Mouse (Mus musculus): ENCODE results near the gene Eif5a. TPM values are rescaled to one million over a fixed set of nuclear protein-coding genes. Genes with fewer than 3 reads are reported as not detected.
"Not testable (repeated sequence)": the region's sequence is repeated elsewhere in the genome, so short reads cannot be mapped to it uniquely, and the experiment has no call there.

The Eif5a gene
- polyA plus RNA-seq, 1 experiment from 2014 or later = 1,129 TPM

- not testable (repeated sequence) for ATAC-seq (ENCODE audit: low FRiP score); H3K4me3 ChIP-seq; H3K27me3 ChIP-seq; H3K27ac ChIP-seq; H3K4me2 ChIP-seq; H3K9ac ChIP-seq; H3K9me3 ChIP-seq
- H3K4me1 ChIP-seq (replicated peaks) = peaks cover 51% of the 10 kb centered on the region
- WGBS = 64% methylated on average over 7 of the region's 7 CpGs
- H3K36me3 ChIP-seq = peaks cover 60% of the 10 kb centered on the region
Observed at GRCm38 (mm10) chr11:69916652-69917378, 4.9 kb downstream of the Eif5a start.

- no peaks in the 10 kb centered on the region for H3K27me3 ChIP-seq
- WGBS = 67% methylated on average over 5 of the region's 5 CpGs
- H3K36me3 ChIP-seq = peaks cover 68% of the 10 kb centered on the region
- no peak for ATAC-seq (ENCODE audit: low FRiP score)
- H3K27ac ChIP-seq = no peak overlapping the region
- H3K9ac ChIP-seq = peak overlapping the region; percentile 35; the same call in 1 of the 2 replicates
- no peak overlapping the region for H3K4me2 ChIP-seq
- peaks cover 51% of the 10 kb centered on the region for H3K4me1 ChIP-seq (replicated peaks)
- H3K9me3 ChIP-seq = no peaks in the 10 kb centered on the region
- H3K4me3 ChIP-seq = peak overlapping the region; percentile 4; the same call in 1 of the 2 replicates
Observed at GRCm38 (mm10) chr11:69915667-69916627, 5.8 kb downstream of the Eif5a start.

- Histone ChIP-seq H3K4me2 (peak overlapping the region; percentile 100), H3K4me3 (peak overlapping the region; percentile 91), H3K4me1 (replicated peaks) (peaks cover 47% of the 10 kb centered on the region), H3K27ac (no peak overlapping the region), H3K9me3 (no peaks in the 10 kb centered on the region), H3K9ac (peak overlapping the region; percentile 91), H3K27me3 (no peaks in the 10 kb centered on the region), H3K36me3 (peaks cover 78% of the 10 kb centered on the region)
- 38% methylated on average over 9 of the region's 9 CpGs for WGBS
- ATAC-seq (ENCODE audit: low FRiP score) = no peak
Observed at GRCm38 (mm10) chr11:69914917-69915430, 6.8 kb downstream of the Eif5a start.

- peaks cover 84% of the 10 kb centered on the region for H3K36me3 ChIP-seq
- peak overlapping the region; percentile 91 for H3K9ac ChIP-seq
- no peaks in the 10 kb centered on the region for H3K9me3 ChIP-seq
- H3K4me1 ChIP-seq (replicated peaks) = peaks cover 41% of the 10 kb centered on the region
- no peaks in the 10 kb centered on the region for H3K27me3 ChIP-seq
- peak overlapping the region; percentile 91 for H3K27ac ChIP-seq
- H3K4me3 ChIP-seq = peak overlapping the region; percentile 91
- peak overlapping the region; percentile 100 for H3K4me2 ChIP-seq
- 3% methylated on average over 17 of the region's 17 CpGs for WGBS
- ATAC-seq (ENCODE audit: low FRiP score) = no peak
Observed at GRCm38 (mm10) chr11:69914372-69914764, 7.4 kb downstream of the Eif5a start.

- Histone ChIP-seq H3K27ac (peak within 1 kb of the TSS; percentile 91), H3K4me1 (replicated peaks) (peaks cover 35% of the 10 kb centered on the region), H3K4me2 (peak within 1 kb of the TSS; percentile 100), H3K4me3 (peak within 1 kb of the TSS; percentile 91), H3K9ac (peak within 1 kb of the TSS; percentile 91), H3K36me3 (peaks cover 87% of the 10 kb centered on the region), H3K27me3 (no peaks in the 10 kb centered on the region), H3K9me3 (no peaks in the 10 kb centered on the region)
- 2% methylated on average over 61 of the region's 61 CpGs for WGBS
- peak; percentile 89 for ATAC-seq (ENCODE audit: low FRiP score)
Observed at GRCm38 (mm10) chr11:69913554-69914371, 8.0 kb downstream of the Eif5a start, which contains the start of gene Gps2. Gene Gps2 (plus strand): TSS chr11:69913888.

GRCm38 (mm10) chr11:69912716-69913530 lies 8.8 kb downstream of the Eif5a start:
- Histone ChIP-seq H3K9ac (peak overlapping the region; percentile 91), H3K4me1 (replicated peaks) (peaks cover 31% of the 10 kb centered on the region), H3K9me3 (no peaks in the 10 kb centered on the region), H3K27me3 (no peaks in the 10 kb centered on the region), H3K36me3 (peaks cover 88% of the 10 kb centered on the region), H3K27ac (peak overlapping the region; percentile 91), H3K4me2 (peak overlapping the region; percentile 100), H3K4me3 (peak overlapping the region; percentile 91)
- ATAC-seq (ENCODE audit: low FRiP score) = peak; percentile 29
- 79% methylated on average over 15 of the region's 15 CpGs for WGBS

- Histone ChIP-seq H3K27ac (no peak overlapping the region), H3K4me1 (replicated peaks) (peaks cover 31% of the 10 kb centered on the region), H3K36me3 (peaks cover 88% of the 10 kb centered on the region), H3K9ac (no peak overlapping the region), H3K9me3 (no peaks in the 10 kb centered on the region), H3K27me3 (no peaks in the 10 kb centered on the region), H3K4me2 (no peak overlapping the region), H3K4me3 (no peak overlapping the region)
- 91% methylated on average over 6 of the region's 6 CpGs for WGBS
- ATAC-seq (ENCODE audit: low FRiP score) = no peak
Observed at GRCm38 (mm10) chr11:69911701-69912100, 10.1 kb downstream of the Eif5a start.

GRCm38 (mm10) chr11:69910781-69911560 lies 10.8 kb downstream of the Eif5a start:
- H3K4me3 ChIP-seq = no peak overlapping the region
- H3K4me2 ChIP-seq = no peak overlapping the region
- WGBS = 96% methylated on average over 17 of the region's 17 CpGs
- H3K27me3 ChIP-seq = no peaks in the 10 kb centered on the region
- H3K36me3 ChIP-seq = peaks cover 88% of the 10 kb centered on the region
- no peak for ATAC-seq (ENCODE audit: low FRiP score)
- H3K9ac ChIP-seq = 0 out of 2 replicates have a peak overlapping the region, but pooled peaks have one; percentile 8
- H3K4me1 ChIP-seq (replicated peaks) = peaks cover 28% of the 10 kb centered on the region
- H3K27ac ChIP-seq = no peak overlapping the region
- H3K9me3 ChIP-seq = no peaks in the 10 kb centered on the region

GRCm38 (mm10) chr11:69910177-69910576 lies 11.6 kb downstream of the Eif5a start:
- WGBS = 96% methylated on average over 8 of the region's 8 CpGs
- Histone ChIP-seq H3K36me3 (peaks cover 88% of the 10 kb centered on the region), H3K4me2 (no peak overlapping the region), H3K4me1 (replicated peaks) (peaks cover 20% of the 10 kb centered on the region), H3K27ac (no peak overlapping the region), H3K27me3 (no peaks in the 10 kb centered on the region), H3K9ac (0 out of 2 replicates have a peak overlapping the region, but pooled peaks have one; percentile 8), H3K4me3 (no peak overlapping the region), H3K9me3 (no peaks in the 10 kb centered on the region)
- ATAC-seq (ENCODE audit: low FRiP score) = no peak

- Histone ChIP-seq H3K4me1 (replicated peaks) (peaks cover 10% of the 10 kb centered on the region), H3K4me2 (no peak overlapping the region), H3K36me3 (peaks cover 93% of the 10 kb centered on the region), H3K9me3 (no peaks in the 10 kb centered on the region), H3K4me3 (no peak overlapping the region), H3K27ac (no peak overlapping the region), H3K27me3 (no peaks in the 10 kb centered on the region), H3K9ac (no peak overlapping the region)
- no peak for ATAC-seq (ENCODE audit: low FRiP score)
- 92% methylated on average over 5 of the region's 5 CpGs for WGBS
Observed at GRCm38 (mm10) chr11:69909174-69909573, 12.6 kb downstream of the Eif5a start.

Data from hindbrain, embryonic 13.5 days (tissue).